Mouse (Mus musculus) MEL (cell line): ENCODE results near the gene Psmb5. TPM values are rescaled to one million over a fixed set of nuclear protein-coding genes. Genes with fewer than 3 reads are reported as not detected.
A peak's percentile ranks its signal among the peaks of the same experiment; 100 is the strongest.

Source experiments
- DNase-seq: peaks from one replicate; pipeline ENCODE4 v3.0.0; 2011; ENCODE audit warnings: low read depth, low spot score
- H3K27ac ChIP-seq: 2 replicates; pipeline ENCODE4 v1.5.1; 2012; ENCODE audit warnings: low read depth, mild to moderate bottlenecking, control low read depth, low read length, moderate library complexity; ENCODE audit not compliant: control insufficient read depth
- H3K27me3 ChIP-seq, 2 experiments: fragments of 150-350 bp in 1 of 2; sonication (generic) in 1 of 2; 2 replicates each; pipeline ENCODE4 v1.6.1; 2012; ENCODE audit warnings: low read length in 2 of 2, mild to moderate bottlenecking in 2 of 2, improper control_type of control experiment in 1 of 2, moderate library complexity in 1 of 2; ENCODE audit not compliant: insufficient read depth in 2 of 2, control insufficient read depth in 1 of 2
- H3K36me3 ChIP-seq, 2 experiments: 2 replicates each; pipeline ENCODE4 v1.6.1; 2012 to 2014; ENCODE audit warnings: low read length in 2 of 2, improper control_type of control experiment in 1 of 2, inconsistent platforms in 1 of 2, mild to moderate bottlenecking in 1 of 2; ENCODE audit not compliant: insufficient read depth in 2 of 2, control insufficient read depth in 1 of 2
- H3K4me1 ChIP-seq, 2 experiments: fragments of 150-350 bp in 1 of 2; sonication (generic) in 1 of 2; 2 replicates each; pipeline ENCODE4 v1.6.1; 2012; ENCODE audit warnings: low read length in 2 of 2, improper control_type of control experiment in 1 of 2, mild to moderate bottlenecking in 1 of 2; ENCODE audit not compliant: insufficient read depth in 2 of 2, control insufficient read depth in 1 of 2
- H3K4me3 ChIP-seq, 2 experiments: fragments of 150-350 bp in 1 of 2; sonication (generic) in 1 of 2; 2 replicates each; pipeline ENCODE4 v1.5.1; 2012; ENCODE audit warnings: low read depth in 2 of 2, low read length in 2 of 2, mild to moderate bottlenecking in 2 of 2, moderate library complexity in 2 of 2, control low read depth in 1 of 2, improper control_type of control experiment in 1 of 2; ENCODE audit not compliant: control insufficient read depth in 1 of 2, insufficient read depth in 1 of 2
- H3K79me2 ChIP-seq: 2 replicates; pipeline ENCODE4 v1.6.1; 2012; ENCODE audit warnings: mild to moderate bottlenecking, low read length, moderate library complexity; ENCODE audit not compliant: control insufficient read depth, poor library complexity, insufficient read depth
- H3K9ac ChIP-seq: 2 replicates; pipeline ENCODE4 v1.6.1; 2012; ENCODE audit warnings: low read depth, mild to moderate bottlenecking, control low read depth, low read length, moderate library complexity; ENCODE audit not compliant: control insufficient read depth, poor library complexity, severe bottlenecking
- H3K9me3 ChIP-seq: fragments of 150-350 bp; sonication (generic); replicated peaks from 2 replicates; pipeline ENCODE4 v1.6.1; 2012; ENCODE audit warnings: mild to moderate bottlenecking, low read length, improper control_type of control experiment, moderate library complexity; ENCODE audit not compliant: insufficient read depth
- CHD1 ChIP-seq: IDR thresholded peaks from 2 replicates; pipeline ENCODE4 v1.6.1; 2012; ENCODE audit warnings: low read depth, mild to moderate bottlenecking, inconsistent platforms, low read length, improper control_type of control experiment
- CHD2 ChIP-seq: IDR thresholded peaks from 2 replicates; pipeline ENCODE4 v1.6.1; 2011; ENCODE audit warnings: low read length, improper control_type of control experiment
- CTCF ChIP-seq, 3 experiments: IDR thresholded peaks in 2 of 3; conservative IDR thresholded peaks in 1 of 3; 2 replicates each; pipeline ENCODE4 v1.5.1; 2011 to 2012; ENCODE audit warnings: low read length in 3 of 3, low read depth in 2 of 3, mild to moderate bottlenecking in 2 of 3, improper control_type of control experiment in 1 of 3, inconsistent platforms in 1 of 3, mixed read lengths in 1 of 3, moderate library complexity in 1 of 3; ENCODE audit not compliant: control insufficient read depth in 1 of 3, insufficient read depth in 1 of 3, poor library complexity in 1 of 3, severe bottlenecking in 1 of 3
- E2F4 ChIP-seq: IDR thresholded peaks from 2 replicates; pipeline ENCODE4 v1.6.1; 2011; ENCODE audit warnings: low read depth, low read length, improper control_type of control experiment, borderline replicate concordance
- ELF1 ChIP-seq: IDR thresholded peaks from 2 replicates; pipeline ENCODE4 v1.6.1; 2014; ENCODE audit warnings: low read depth, mild to moderate bottlenecking, inconsistent platforms, low read length, improper control_type of control experiment, moderate library complexity
- EP300 ChIP-seq, 2 experiments: IDR thresholded peaks; 2 replicates each; pipeline ENCODE4 v1.6.1; 2011; ENCODE audit warnings: improper control_type of control experiment in 2 of 2, low read length in 2 of 2, low read depth in 1 of 2, mild to moderate bottlenecking in 1 of 2
- GABPA ChIP-seq: IDR thresholded peaks from 2 replicates; pipeline ENCODE4 v1.6.1; 2012; ENCODE audit warnings: low read depth, mild to moderate bottlenecking, inconsistent platforms, low read length, improper control_type of control experiment, moderate library complexity
- JUND ChIP-seq: IDR thresholded peaks from 2 replicates; pipeline ENCODE4 v1.6.1; 2011; ENCODE audit warnings: low read depth, mild to moderate bottlenecking, improper control_type of control experiment, low read length
- MAZ ChIP-seq: IDR thresholded peaks from 2 replicates; pipeline ENCODE4 v1.6.1; 2012; ENCODE audit warnings: low read depth, mild to moderate bottlenecking, inconsistent platforms, low read length, improper control_type of control experiment
- MEF2A ChIP-seq: IDR thresholded peaks from 2 replicates; pipeline ENCODE4 v1.6.1; 2014; ENCODE audit warnings: low read depth, mild to moderate bottlenecking, inconsistent platforms, low read length, improper control_type of control experiment; ENCODE audit not compliant: poor library complexity, insufficient replicate concordance, severe bottlenecking; ENCODE audit errors: extremely low read depth
- MXI1 ChIP-seq: IDR thresholded peaks from 2 replicates; pipeline ENCODE4 v1.6.1; 2011; ENCODE audit warnings: mild to moderate bottlenecking, low read depth, low read length, improper control_type of control experiment
- MYB ChIP-seq: IDR thresholded peaks from 2 replicates; pipeline ENCODE4 v1.6.1; 2011; ENCODE audit warnings: mild to moderate bottlenecking, low read depth, low read length, improper control_type of control experiment
- MYC ChIP-seq: IDR thresholded peaks from 2 replicates; pipeline ENCODE4 v1.6.1; 2011; ENCODE audit warnings: low read depth, mild to moderate bottlenecking, low read length, improper control_type of control experiment, moderate library complexity
- NELFE ChIP-seq: IDR thresholded peaks from 2 replicates; pipeline ENCODE4 v1.6.1; 2011; ENCODE audit warnings: low read depth, low read length, improper control_type of control experiment
- NRF1 ChIP-seq: IDR thresholded peaks from 2 replicates; pipeline ENCODE4 v1.6.1; 2014; ENCODE audit warnings: low read depth, mild to moderate bottlenecking, inconsistent platforms, low read length, improper control_type of control experiment, moderate library complexity; ENCODE audit not compliant: poor library complexity, insufficient read depth, severe bottlenecking
- POLR2A ChIP-seq, 2 experiments: IDR thresholded peaks; 2 replicates each; pipeline ENCODE4 v1.6.1; 2011 to 2012; ENCODE audit warnings: low read length in 2 of 2, mild to moderate bottlenecking in 2 of 2, control low read depth in 1 of 2, improper control_type of control experiment in 1 of 2, low read depth in 1 of 2, moderate library complexity in 1 of 2; ENCODE audit not compliant: control insufficient read depth in 1 of 2, insufficient read depth in 1 of 2, poor library complexity in 1 of 2
- POLR2AphosphoS2 ChIP-seq: IDR thresholded peaks from 2 replicates; pipeline ENCODE4 v1.6.1; 2011; ENCODE audit warnings: low read length, improper control_type of control experiment
- POLR2AphosphoS5 ChIP-seq: IDR thresholded peaks from 2 replicates; pipeline ENCODE4 v1.6.1; 2012; ENCODE audit warnings: low read depth, borderline replicate concordance, mild to moderate bottlenecking, inconsistent platforms, low read length, moderate library complexity, mixed read lengths
- RCOR1 ChIP-seq: IDR thresholded peaks from 2 replicates; pipeline ENCODE4 v1.6.1; 2012; ENCODE audit warnings: low read depth, mild to moderate bottlenecking, inconsistent platforms, low read length, improper control_type of control experiment
- TAL1 ChIP-seq: IDR thresholded peaks from 2 replicates; pipeline ENCODE4 v1.6.1; 2012; ENCODE audit warnings: mild to moderate bottlenecking, inconsistent platforms, low read length, moderate library complexity, mixed read lengths
- TBP ChIP-seq: IDR thresholded peaks from 2 replicates; pipeline ENCODE4 v1.8.0; 2011; ENCODE audit warnings: low read depth, low read length, improper control_type of control experiment
- TCF12 ChIP-seq: IDR thresholded peaks from 2 replicates; pipeline ENCODE4 v1.6.1; 2014; ENCODE audit warnings: low read depth, mild to moderate bottlenecking, inconsistent platforms, low read length, improper control_type of control experiment, moderate library complexity
- UBTF ChIP-seq: IDR thresholded peaks from 2 replicates; pipeline ENCODE4 v1.6.1; 2012; ENCODE audit warnings: low read depth, mild to moderate bottlenecking, inconsistent platforms, low read length, improper control_type of control experiment, moderate library complexity, borderline replicate concordance; ENCODE audit not compliant: insufficient read depth
- USF1 ChIP-seq: IDR thresholded peaks from 2 replicates; pipeline ENCODE4 v1.6.1; 2014; ENCODE audit warnings: low read depth, mild to moderate bottlenecking, inconsistent platforms, low read length, improper control_type of control experiment, moderate library complexity
- USF2 ChIP-seq, 2 experiments: IDR thresholded peaks; 2 replicates each; pipeline ENCODE4 v1.6.1; 2011 to 2012; ENCODE audit warnings: improper control_type of control experiment in 2 of 2, low read length in 2 of 2, borderline replicate concordance in 1 of 2, inconsistent platforms in 1 of 2, low read depth in 1 of 2, mild to moderate bottlenecking in 1 of 2; ENCODE audit not compliant: insufficient read depth in 1 of 2
- ZC3H11A ChIP-seq: IDR thresholded peaks from 2 replicates; pipeline ENCODE4 v1.6.1; 2012; ENCODE audit warnings: low read depth, mild to moderate bottlenecking, inconsistent platforms, low read length, improper control_type of control experiment
- ZKSCAN1 ChIP-seq: IDR thresholded peaks from 2 replicates; pipeline ENCODE4 v1.6.1; 2012; ENCODE audit warnings: low read depth, mild to moderate bottlenecking, inconsistent platforms, low read length, improper control_type of control experiment, moderate library complexity
- ZMIZ1 ChIP-seq: IDR thresholded peaks from 2 replicates; pipeline ENCODE4 v1.6.1; 2012; ENCODE audit warnings: low read depth, mild to moderate bottlenecking, inconsistent platforms, low read length, improper control_type of control experiment, moderate library complexity
- ZNF384 ChIP-seq: IDR thresholded peaks from 2 replicates; pipeline ENCODE4 v1.6.1; 2012; ENCODE audit warnings: low read depth, mild to moderate bottlenecking, inconsistent platforms, low read length, improper control_type of control experiment
- polyA plus RNA-seq, 2 experiments: library from polyadenylated mRNA; stranded (reverse) in 1 of 2; unstranded in 1 of 2; fragments of >175 nt in 1 of 2; fragments of >200 nt in 1 of 2; gene quantifications; 2 replicates each; pipeline versions ENCODE4 v1.2.1 to v1.2.4; 2012; ENCODE audit warnings: low replicate concordance in 2 of 2, low read depth in 1 of 2; ENCODE audit not compliant: insufficient read length in 2 of 2, insufficient read depth in 1 of 2, missing spikeins in 1 of 2
- total RNA-seq: library from RNA; depleted of rRNA; stranded (reverse); fragments of 300-350 nt; gene quantifications from 2 replicates; pipeline ENCODE4 v1.2.3, GENCODE M21; 2012

Gene Psmb5
- total and polyA plus RNA-seq, 3 experiments, result 305 to 546 (median 318) TPM

DNA sequence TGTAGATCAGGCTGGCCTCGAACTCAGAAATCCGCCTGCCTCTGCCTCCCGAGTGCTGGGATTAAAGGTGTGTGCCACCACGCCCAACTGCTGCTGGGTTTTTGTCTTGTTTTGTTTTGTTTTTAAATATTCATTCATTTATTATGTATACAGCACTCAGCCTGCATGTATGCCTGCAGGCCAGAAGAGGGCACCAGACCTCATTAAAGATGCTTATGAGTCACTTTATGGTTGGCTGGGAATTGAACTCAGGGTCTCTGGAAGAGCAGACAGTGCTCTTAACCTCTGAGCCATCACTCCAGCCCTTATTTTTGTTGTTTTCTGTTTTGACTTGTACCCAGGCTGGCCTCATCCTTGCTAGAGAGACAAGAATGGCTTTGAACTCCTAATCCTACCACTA, 7.9 kb downstream of the Psmb5 start (continued):
- TF ChIP-seq CTCF (IDR thresholded peaks at IDR 0.05 in 2 of 3, conservative IDR thresholded peaks at IDR 0.05 in 1 of 3; ENCODE audit: control insufficient read depth in 1 of 3, insufficient read depth in 1 of 3, low read depth in 2 of 3, low read length in 3 of 3, poor library complexity in 1 of 3, severe bottlenecking in 1 of 3) (peak; percentile 50 to 72 (median 68); a peak in 5 of 6 replicates), TAL1 (no peak), ELF1 (no peak), USF1 (no peak), POLR2AphosphoS5 (no peak), MEF2A (no peak), MYB (no peak), ZKSCAN1 (no peak), GABPA (no peak)

DNA sequence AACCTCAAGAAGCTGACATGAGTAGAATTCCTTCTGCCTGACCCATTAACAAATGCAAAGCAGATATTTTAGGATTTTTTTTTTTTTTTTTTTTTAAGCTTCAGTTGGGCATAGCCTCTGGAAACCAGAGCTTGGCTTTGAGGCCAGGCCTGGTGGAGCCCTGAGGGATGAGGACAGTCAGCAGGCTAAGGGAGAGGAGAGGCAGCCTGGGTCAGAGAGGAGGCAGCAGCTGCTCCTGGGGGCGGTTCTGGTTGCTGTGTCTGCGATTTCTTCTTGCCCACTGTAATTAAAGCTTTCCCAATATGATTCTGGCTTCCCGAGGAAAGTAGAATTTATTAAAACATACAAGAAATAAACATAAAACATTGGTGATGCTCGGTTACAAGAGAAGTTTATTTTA, 8.6 kb downstream of the Psmb5 start:
- H3K27me3 ChIP-seq, result no peaks in the 10 kb centered on the region
- peaks cover 3 to 6% of the 10 kb centered on the region in 2 experiments; a peak in 3 of 4 replicates for H3K36me3 ChIP-seq
- no peak for DNase-seq
- H3K79me2 ChIP-seq, result peaks cover 2% of the 10 kb centered on the region; the same call in 1 of the 2 replicates
- H3K9me3 ChIP-seq, result no peaks in the 10 kb centered on the region
- H3K4me1 ChIP-seq, result peaks cover 0 to 8% of the 10 kb centered on the region in 2 experiments; a peak in 2 of 4 replicates
- H3K9ac ChIP-seq, result no peak overlapping the region
- no peak for TF ChIP-seq CHD2
- no peak for TF ChIP-seq MAZ
- no peak for TF ChIP-seq POLR2AphosphoS2
- no peak for TF ChIP-seq TAL1
- TF ChIP-seq ELF1, result no peak
- no peak for TF ChIP-seq CHD1
- no peak for TF ChIP-seq ZNF384
- no peak for TF ChIP-seq NELFE
- TF ChIP-seq, all 39 proteins: peak for 0
- Histone ChIP-seq H3K27ac (no peak overlapping the region), H3K4me3 (no peak overlapping the region)

DNA sequence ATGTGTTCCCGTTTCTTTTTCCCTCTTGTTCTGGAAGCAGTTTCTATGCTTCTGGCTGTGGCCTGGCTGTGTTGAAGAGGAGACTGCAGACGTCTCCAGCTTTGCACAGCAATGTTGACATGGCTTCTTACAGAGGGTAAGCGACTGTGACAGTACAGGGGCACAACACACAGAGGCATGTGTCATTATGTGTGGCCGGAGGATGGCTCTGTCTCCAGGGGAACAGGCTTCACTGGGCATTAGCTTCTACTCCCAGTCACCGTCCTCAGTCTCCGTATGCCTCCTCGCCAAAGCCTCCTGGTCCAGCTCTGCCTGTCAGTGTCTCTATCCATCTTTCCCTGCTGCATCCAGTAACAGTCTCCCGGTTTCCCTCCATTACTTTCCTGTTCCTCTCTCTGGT, 10.6 kb downstream of the Psmb5 start:
- Histone ChIP-seq H3K9ac (no peak overlapping the region), H3K36me3 (peaks cover 2 to 16% of the 10 kb centered on the region in 2 experiments; a peak in 3 of 4 replicates), H3K4me3 (no peak overlapping the region), H3K9me3 (no peaks in the 10 kb centered on the region), H3K27ac (no peak overlapping the region), H3K4me1 (peaks cover 2 to 15% of the 10 kb centered on the region in 2 experiments; a peak in 2 of 4 replicates), H3K79me2 (peaks cover 3% of the 10 kb centered on the region; the same call in 1 of the 2 replicates), H3K27me3 (no peaks in the 10 kb centered on the region)
- no peak for DNase-seq
- TF ChIP-seq USF2 (IDR thresholded peaks at IDR 0.05; ENCODE audit: borderline replicate concordance in 1 of 2, insufficient read depth in 1 of 2, low read depth in 1 of 2, low read length in 2 of 2) (no peak), ZKSCAN1 (no peak), ZC3H11A (no peak), E2F4 (no peak), NRF1 (no peak), TCF12 (no peak), UBTF (no peak), TBP (no peak), MYC (no peak), CHD2 (no peak), NELFE (no peak), POLR2A (IDR thresholded peaks at IDR 0.05; ENCODE audit: control insufficient read depth in 1 of 2, insufficient read depth in 1 of 2, low read depth in 1 of 2, low read length in 2 of 2, poor library complexity in 1 of 2) (no peak), MXI1 (no peak), EP300 (IDR thresholded peaks at IDR 0.05; ENCODE audit: low read depth in 1 of 2, low read length in 2 of 2) (no peak), JUND (no peak), POLR2AphosphoS2 (no peak), ZMIZ1 (no peak), RCOR1 (no peak), MAZ (no peak)
